Mouse (Mus musculus): Measurements from ENCODE around the gene C530008M17Rik. TPM values are rescaled to one million over a fixed set of nuclear protein-coding genes. Genes with fewer than 3 reads are reported as not detected.
"Not testable (repeated sequence)": the region's sequence is repeated elsewhere in the genome, so short reads cannot be mapped to it uniquely, and the experiment has no call there.

The C530008M17Rik gene
- polyA plus RNA-seq, 1 experiment from 2014 or later: 7.4 TPM

DNA sequence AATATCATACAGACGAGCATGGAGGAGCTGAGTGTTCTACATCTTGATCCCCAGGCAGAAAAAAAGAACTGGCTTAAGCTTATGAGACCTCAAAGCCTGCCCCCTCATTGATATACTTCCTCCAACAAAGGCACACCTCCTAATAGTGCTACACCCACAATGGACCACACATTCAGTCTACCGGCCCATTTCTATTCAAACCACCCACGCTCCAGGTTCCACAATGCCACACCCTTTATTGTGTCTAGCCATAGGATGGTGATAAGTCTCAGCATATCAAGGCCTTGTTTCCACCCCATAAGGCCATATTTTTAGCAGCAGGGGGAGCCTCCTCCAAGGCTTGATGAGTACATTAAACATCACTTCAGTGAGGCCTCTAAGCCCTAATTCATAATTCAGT lies 254.5 kb downstream of the C530008M17Rik start:
- no peak overlapping the region for H3K4me3 ChIP-seq (replicated peaks)
- H3K27me3 ChIP-seq: no peaks in the 10 kb centered on the region
- H3K9me3 ChIP-seq (replicated peaks): no peaks in the 10 kb centered on the region
- no peak for ATAC-seq (ENCODE audit: low read depth)
- no peak overlapping the region for H3K9ac ChIP-seq
- WGBS (ENCODE audit: insufficient replicate concordance): 49% methylated on average over 3 of the region's 3 CpGs
- H3K36me3 ChIP-seq: peaks cover 39% of the 10 kb centered on the region
- no peak for DNase-seq
- peaks cover 11% of the 10 kb centered on the region for H3K4me1 ChIP-seq (replicated peaks)
- H3K27ac ChIP-seq: no peak overlapping the region
- no peak overlapping the region for H3K4me2 ChIP-seq

DNA sequence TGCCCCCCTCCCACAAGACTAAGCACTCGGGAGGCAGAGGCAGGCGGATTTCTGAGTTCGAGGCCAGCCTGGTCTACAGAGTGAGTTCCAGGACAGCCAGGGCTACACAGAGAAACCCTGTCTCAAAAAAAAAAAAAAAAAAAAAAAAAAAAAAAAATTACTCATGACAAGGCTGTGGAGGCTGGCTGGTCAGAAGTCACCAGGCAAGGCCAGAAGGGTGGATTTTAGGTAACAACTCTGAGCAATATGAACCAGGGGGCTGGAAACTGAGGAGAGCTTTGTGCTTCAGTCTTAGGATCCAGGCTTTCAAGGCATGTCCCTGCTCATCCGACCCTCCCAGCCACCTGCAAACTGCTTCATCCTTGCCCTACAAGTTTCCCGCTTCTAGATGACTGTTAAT lies 256.2 kb downstream of the C530008M17Rik start:
- H3K27me3 ChIP-seq; H3K4me2 ChIP-seq; DNase-seq; H3K4me3 ChIP-seq (replicated peaks); H3K9me3 ChIP-seq (replicated peaks); H3K9ac ChIP-seq; H3K27ac ChIP-seq; H3K4me1 ChIP-seq (replicated peaks); ATAC-seq (ENCODE audit: low read depth): not testable (repeated sequence)
- H3K36me3 ChIP-seq: peaks cover 49% of the 10 kb centered on the region
- 80% methylated on average over 5 of the region's 5 CpGs for WGBS (ENCODE audit: insufficient replicate concordance)

DNA sequence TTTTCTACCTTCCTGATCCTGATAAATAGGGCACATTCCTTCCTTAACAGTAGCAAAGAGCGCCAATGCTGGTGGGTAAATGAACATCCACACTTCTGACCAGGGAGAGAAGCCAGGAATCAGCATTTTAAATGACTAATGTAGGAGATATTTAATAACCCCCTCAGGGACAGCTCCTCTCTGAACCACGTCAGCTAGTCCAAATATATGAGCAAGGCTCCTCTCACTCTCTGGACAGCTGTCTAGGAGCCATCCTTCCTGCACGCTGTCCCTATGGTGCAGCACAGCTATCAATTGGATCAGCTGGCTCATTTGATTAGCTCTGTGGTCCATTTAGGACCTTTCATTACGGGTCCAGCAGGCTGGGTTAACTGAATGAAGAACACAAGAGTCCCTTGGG lies 266.5 kb downstream of the C530008M17Rik start:
- no peaks in the 10 kb centered on the region for H3K9me3 ChIP-seq (replicated peaks)
- H3K36me3 ChIP-seq: peaks cover 96% of the 10 kb centered on the region
- no peak for ATAC-seq (ENCODE audit: low read depth)
- WGBS (ENCODE audit: insufficient replicate concordance): 86% methylated on average over 4 of the region's 4 CpGs
- H3K27ac ChIP-seq: no peak overlapping the region
- H3K4me3 ChIP-seq (replicated peaks): no peak overlapping the region
- no peak for DNase-seq
- no peaks in the 10 kb centered on the region for H3K27me3 ChIP-seq
- H3K9ac ChIP-seq: no peak overlapping the region
- H3K4me1 ChIP-seq (replicated peaks): no peaks in the 10 kb centered on the region
- no peak overlapping the region for H3K4me2 ChIP-seq

Other genes starting within 250 kb of the C530008M17Rik start
- gene Gm7271, start 172.5 kb upstream of the C530008M17Rik start, polyA plus RNA-seq (2015; fragmentation: Nextera tagmentation; extraction: Ambion mirVana): not detected in 2 replicates
- 12.8 and 13.6 TPM in 2 replicates for gene Exoc1, start 127.2 kb upstream of the C530008M17Rik start, polyA plus RNA-seq (2015; fragmentation: Nextera tagmentation; extraction: Ambion mirVana)
- 4.5 and 5.9 TPM in 2 replicates for gene Cep135, start 67.8 kb upstream of the C530008M17Rik start, polyA plus RNA-seq (2015; fragmentation: Nextera tagmentation; extraction: Ambion mirVana)
- gene Aasdh, start 249.0 kb downstream of the C530008M17Rik start, polyA plus RNA-seq (2015; fragmentation: Nextera tagmentation; extraction: Ambion mirVana): 6.4 and 10.1 TPM in 2 replicates

All from liver, embryonic 13.5 days (tissue).